Mouse (Mus musculus): ENCODE results near the gene Tarsl2.
A peak's percentile ranks its signal among the peaks of the same experiment; 100 is the strongest.

Tarsl2 gene

DNA sequence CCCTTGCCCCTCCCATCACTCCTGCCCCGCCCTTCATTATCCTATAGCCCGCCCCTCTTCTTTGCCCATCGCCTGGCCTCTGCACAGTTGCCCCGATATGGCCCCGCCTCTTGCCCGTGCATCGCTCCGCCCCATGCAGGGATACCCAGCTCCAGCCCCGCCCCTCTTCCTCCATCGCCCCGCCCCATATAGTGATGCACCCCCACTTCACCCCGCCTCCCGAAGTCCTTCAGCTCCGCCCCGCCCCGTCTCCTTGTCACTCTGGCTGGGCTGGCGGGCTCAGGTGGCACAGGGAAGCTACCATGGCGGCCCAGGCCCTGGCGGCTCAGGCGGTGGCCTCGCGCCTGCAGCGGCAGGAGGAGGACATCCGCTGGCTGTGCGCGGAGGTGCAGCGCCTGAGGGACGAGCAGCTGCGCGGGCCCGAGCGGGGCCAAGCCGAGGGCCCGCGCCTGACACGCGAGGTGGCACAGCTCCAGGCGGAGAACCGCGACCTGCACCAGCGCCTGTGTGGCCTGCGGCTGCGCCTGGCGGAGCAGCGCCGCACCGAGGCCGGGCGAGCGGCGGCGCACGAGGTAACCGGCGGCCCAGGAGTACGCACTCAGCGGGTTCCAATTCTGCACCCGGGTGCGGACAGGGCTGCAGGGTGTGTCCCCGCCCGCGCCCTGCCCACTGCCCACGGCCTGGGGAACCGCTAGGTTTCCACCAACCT lies at the start of gene Tarsl2:
Gene Tarsl2, plus strand, starts transcription at position 256 of the 709 bp plus-strand sequence.
- DNase-seq (ENCODE audit: low read depth, low spot score): peak; percentile 93

DNA sequence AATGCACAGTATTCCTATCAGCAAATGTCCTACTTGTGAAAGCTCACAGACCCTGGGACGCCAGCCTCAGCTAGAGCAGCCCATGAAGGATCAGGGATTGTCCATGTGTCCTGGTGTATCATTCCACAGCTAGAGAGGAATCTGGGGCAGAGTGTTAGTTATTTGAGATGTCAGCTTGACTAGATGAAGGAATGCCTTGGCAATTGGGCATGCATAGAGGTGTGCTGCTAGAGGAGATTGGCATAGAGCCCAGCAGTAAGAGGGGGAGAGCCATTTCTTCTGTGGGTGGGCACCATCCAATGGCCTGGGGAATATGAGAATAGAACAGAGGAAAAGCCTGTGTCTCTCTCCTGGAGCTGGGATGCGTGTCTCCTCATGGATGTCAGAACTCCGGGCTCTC lies 38.6 kb upstream of the Tarsl2 start:
- DNase-seq (ENCODE audit: low read depth, low spot score): no peak

DNA sequence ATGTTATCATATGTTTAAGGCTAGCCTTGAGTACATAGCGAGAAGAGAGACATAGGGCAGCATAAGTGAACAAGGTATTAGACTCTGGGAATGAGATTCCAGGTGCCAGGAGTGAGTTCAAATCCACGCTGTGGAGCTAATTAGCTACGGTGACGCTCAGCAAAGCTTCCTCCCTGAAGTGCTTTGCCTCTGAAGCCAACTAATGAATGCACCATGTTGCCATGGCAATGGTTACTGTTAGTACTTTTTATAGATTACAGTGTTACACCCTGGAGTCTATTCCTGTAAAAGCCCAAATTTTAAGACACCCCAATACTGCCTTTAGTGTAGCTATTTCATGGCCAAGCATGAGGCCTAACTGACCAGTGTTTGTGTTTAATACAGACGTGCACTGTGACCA lies 37.7 kb upstream of the Tarsl2 start:
- no peak for DNase-seq (ENCODE audit: low read depth, low spot score)

DNA sequence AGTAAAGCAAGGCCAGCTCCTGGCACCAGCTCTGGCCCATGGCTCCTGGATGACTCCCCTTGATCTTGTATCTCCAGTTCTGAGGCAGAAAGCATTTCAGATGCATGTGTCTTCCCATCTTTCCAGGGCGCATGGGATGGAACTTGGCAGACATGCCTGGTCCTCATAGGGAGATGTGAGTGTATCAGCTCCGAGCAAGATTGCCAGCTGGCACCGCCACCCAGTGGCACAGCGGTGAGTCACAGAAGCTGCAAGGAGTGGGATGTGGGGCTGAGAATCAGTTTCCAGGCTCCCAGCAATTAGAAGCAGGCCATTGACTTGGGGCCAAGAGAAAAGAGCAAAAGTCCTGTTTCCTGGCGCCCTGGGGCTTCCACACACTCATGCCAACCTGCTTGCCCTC lies 34.5 kb upstream of the Tarsl2 start:
- DNase-seq (ENCODE audit: low read depth, low spot score): peak; percentile 15

DNA sequence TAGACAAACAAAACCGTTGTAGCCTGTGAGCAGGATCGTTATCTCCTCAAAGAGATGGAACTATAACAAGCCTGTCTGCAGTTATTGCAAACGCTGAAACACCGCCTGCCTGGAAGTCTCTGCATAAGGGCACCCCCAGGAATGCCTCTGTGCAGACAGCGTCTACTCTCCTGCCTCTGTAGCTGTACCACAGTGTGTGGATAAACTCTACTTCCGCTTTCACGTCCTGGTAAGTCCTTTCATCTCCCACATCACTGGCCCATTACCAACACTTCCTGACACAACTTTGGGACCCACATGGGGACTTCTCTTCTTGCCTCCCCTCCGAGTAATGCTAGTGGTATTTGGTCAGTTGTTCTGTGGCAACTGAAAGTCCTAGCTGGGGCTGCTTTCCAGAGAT lies 34.0 kb upstream of the Tarsl2 start:
- no peak for DNase-seq (ENCODE audit: low read depth, low spot score)

DNA sequence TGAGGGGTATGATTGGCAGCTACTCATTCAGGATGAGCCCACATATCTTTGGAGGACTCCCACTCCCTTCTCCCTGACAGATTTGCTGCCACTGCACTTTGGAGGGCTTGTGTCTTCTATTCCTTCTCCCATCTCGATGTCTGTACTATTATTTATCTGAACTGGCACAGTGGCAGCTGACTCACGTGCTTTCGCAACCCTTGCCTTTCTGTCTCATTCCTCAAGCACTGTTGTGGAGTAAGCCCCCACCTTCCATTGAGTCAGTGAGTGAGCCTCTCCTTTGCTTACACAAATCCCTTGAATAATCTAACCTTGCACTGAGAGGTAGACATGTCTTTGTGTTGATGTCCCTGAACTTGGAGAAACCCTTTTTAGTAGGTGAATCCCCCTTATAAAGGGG lies 33.4 kb upstream of the Tarsl2 start:
- DNase-seq (ENCODE audit: low read depth, low spot score): no peak

DNA sequence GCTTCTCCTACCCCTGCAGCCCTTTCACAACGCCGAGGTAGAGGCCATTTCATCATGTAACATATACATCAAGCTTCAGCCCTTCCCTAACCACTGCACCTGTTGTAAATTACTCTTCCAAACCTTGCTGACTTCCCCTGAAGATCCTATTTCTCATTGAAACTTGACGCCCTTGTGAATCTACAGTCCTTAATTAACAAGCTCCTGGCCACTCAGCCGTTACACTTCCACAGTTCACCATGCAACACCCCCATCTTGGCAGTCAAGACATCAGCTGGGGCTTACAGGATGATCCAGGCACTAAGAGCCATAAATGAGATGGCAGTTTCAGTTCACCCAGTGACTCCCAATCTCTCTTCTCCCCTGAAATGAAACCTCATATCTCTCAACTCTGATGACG lies 31.0 kb upstream of the Tarsl2 start:
- no peak for DNase-seq (ENCODE audit: low read depth, low spot score)

DNA sequence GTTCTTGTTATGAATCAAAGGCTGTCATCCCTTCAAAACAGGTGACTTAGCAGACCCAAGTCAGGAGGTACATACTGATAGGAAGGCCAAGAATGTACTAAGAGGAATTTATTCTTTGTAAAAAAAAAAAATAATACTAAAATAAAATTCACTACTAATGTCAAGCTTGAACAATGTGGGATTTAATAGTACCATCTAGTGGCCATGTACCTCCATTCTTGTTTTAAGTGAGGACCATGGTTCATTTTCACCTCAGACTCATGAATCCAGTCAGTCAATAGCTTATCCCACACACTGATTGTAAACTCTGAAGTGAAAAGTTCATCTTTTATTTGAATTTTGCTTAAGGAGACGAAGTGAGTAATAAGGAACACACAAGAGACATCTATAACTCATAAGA lies 25.9 kb upstream of the Tarsl2 start:
- no peak for DNase-seq (ENCODE audit: low read depth, low spot score)

DNA sequence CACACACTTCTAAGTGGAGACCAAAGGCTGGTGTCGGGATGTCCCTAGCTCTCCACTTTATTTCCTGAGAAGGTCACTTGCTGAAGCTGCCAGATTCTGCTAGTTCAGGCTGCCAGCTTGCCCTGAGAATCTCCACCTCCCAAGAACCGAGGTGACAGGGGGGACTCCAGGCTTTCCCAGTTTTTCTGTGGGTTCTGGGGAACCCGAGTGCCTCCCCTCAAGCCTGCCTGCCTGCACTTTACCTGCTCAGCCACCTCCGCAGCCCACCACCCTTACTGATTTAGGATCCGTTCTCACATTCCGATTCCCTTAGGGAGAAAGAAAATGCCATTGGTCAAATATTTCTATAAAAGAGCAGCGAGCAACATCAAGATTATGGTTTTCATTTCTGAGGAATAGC lies 24.0 kb upstream of the Tarsl2 start:
- DNase-seq (ENCODE audit: low read depth, low spot score): no peak

DNA sequence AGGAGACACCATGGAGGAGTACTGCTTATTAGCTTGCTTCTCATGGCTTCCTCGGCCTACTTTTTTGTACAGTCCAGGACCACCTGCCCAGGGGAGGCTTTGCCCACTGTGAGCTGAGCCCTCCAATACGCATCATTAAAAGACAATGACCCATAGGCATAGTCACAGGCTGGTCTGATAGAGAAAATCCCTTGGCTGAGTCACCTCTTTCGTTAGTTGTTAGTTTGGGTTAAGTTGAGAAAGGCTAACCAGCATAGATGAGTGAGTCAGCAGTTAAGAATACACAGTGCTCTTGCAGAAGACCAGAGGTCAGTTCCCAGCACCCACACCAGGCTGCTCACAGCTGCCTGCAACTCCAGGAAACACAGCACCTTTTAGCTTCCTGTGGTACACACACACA lies 21.4 kb upstream of the Tarsl2 start:
- no peak for DNase-seq (ENCODE audit: low read depth, low spot score)

DNA sequence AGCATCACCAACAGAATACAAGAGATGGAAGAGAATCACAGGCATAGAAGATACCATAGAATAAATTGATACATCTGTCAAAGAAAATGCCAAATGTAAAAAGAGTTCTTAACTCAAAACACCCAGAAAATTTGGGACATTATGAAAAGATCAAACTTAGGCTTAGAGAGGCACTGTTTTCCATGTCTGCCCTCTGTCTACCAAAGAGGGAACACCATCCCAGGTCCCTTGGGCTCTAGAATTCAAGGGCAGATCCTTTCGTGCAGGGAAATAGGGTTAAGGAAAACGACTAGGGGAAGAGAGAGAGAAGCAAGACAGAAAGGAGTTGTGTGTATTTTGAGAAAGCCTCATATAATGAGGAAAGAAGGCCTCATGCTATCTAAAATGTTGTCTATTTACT lies 19.2 kb upstream of the Tarsl2 start:
- no peak for DNase-seq (ENCODE audit: low read depth, low spot score)

DNA sequence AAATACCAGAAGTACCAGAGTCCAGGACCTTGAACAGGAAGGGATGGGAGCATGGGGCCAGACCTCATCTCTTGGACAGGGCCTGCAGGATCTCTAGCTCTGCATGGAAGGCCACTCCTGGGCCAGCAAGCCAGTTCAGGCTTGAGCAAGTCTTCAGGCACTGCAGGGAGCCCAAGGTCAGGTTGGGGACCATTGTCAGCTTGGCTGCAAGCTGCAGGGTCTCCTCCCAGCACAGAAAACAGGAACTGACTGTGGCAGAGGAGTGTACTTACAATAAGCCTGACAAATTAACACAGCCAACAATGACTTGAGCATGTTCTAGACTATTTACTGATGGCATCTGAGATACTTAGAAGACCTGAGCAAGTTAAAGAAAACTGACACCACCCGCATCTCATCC lies 14.9 kb upstream of the Tarsl2 start:
- no peak for DNase-seq (ENCODE audit: low read depth, low spot score)

DNA sequence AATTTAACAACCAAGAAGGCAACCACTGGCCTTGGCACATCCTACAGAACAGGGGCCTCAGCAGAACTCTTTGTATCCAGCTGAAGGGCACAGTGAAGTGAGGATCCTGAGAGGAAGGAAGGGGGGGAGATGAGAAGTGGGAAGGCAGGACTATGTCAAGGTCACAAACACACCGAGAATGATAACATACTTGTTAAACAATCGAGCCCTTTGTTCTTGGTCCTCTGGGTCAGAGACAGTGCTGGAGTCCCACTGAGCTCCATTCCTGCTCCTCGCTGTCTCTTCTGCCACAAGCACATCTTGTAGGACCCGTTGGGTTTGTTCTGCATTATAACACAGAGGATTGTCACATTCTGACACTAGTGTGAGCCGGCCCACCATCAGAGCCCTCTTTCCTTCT lies 14.0 kb upstream of the Tarsl2 start:
- no peak for DNase-seq (ENCODE audit: low read depth, low spot score)

DNA sequence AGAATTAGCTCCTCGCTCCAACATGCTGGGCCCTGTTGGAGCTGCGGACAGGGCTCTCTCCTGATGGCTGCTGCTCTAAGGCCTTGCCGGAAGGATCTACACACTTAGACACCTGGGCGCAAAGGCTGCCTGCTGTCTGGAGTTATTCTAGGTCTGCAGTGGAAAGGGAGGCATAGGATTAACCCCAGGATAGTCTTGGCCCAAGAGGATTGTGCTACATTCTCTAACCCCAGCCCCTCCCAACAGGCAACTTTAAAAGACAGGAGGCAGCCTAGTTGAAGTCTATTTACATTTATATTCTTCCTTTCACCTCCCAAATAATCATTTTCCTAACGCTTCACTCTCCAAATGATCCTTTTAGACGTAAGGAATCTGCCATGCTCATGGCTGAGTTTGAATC lies 8.9 kb upstream of the Tarsl2 start:
- peak; percentile 74 for DNase-seq (ENCODE audit: low read depth, low spot score)

DNA sequence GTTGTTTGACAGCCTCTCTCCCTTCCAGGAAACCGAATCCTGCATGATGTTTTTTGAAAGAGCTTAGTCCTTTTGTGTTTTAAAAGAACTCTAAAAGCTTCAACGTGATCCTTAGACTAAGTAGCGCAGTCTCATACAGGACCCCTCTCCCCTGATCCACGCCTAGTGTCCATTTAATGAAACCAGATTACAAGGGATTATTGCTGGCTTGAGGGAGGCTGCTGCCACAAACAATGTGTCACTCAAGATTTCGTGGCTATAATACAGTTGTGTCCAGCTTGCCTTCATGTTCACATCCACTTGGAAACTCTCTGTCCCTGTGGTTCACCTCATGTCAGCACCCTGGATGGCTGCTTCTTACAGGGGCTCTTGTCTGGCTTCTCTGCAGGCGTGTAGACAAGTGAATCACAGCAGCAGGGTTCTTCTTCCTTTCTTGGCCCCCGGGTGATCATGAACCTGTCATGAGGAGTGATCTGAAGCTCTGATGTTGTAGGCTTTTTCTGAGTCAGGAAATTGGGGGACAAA lies 8.3 kb upstream of the Tarsl2 start:
- DNase-seq (ENCODE audit: low read depth, low spot score): peak; percentile 64

DNA sequence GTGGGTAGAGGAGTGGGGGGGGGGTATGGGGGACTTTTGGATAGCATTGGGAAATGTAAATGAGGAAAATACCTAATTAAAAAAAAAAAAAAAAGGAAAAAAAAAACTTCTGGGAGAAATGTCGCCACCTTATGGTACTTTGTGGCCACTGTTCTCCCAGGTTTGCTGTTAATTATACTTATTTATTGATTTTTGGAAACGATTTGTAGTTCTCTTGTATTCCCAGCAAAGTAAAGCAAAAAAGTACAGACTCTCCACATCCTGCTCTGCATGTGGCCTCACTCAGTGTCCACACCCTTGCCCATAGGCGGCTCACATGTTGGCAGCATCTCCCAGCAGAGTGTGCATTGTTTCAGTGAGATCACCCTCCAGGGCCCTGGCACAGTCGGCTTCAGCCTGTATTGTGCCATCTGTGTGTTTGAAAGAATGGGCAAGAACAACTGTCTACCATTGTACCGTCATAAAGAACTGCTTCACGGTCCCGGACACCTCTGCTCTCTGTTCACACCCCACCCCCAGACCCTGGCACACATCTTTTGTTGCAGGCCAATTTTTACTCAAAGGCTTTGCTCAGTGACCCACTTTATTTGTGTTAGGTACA lies 6.4 kb upstream of the Tarsl2 start:
- no peak for DNase-seq (ENCODE audit: low read depth, low spot score)

DNA sequence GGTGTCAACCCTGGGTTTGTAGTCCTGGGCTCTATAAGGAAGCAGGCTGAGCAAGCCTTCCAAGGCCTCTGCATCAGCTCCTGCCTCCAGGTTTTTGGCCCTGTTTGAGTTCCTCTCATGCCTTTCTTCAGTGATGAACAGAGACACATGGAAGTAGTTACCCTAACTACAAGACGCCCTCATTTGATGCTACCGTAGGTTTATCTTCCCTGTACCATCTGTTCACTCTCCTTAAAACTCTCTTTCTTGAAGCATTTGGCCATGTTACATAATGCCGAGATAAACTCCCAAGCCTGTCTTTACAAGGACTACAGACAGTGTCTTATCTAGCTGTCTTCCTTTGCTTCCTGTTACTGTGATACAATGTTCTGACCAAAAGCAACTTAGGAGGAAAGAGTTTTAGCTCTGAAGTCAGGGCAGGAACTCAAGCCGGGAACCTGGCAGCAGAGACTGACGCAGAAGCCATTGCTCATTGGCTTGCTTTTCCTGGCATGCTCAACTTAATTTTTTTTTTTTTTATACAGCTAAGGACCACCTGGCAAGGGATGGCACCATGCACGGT lies 4.8 kb upstream of the Tarsl2 start:
- no peak for DNase-seq (ENCODE audit: low read depth, low spot score)

DNA sequence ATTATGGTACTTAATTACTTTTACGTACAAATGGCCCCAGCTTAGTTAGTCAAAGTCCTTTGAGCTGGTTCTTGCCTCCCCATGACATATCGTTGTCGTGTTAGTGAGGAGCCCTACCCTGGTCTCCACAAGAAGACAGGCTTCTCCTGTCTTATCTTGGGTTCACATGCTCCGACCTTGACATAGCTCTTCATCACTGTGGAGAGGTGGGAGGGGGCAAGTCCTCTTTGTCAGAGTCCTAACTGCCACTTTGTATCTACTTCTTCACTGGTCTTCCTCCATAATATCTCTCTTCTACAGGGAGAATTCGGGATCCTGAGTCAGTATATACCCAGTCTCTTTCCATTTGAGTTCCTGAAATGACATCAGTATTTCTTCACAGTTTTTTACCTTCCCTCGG lies 4.0 kb upstream of the Tarsl2 start:
- no peak for DNase-seq (ENCODE audit: low read depth, low spot score)

DNA sequence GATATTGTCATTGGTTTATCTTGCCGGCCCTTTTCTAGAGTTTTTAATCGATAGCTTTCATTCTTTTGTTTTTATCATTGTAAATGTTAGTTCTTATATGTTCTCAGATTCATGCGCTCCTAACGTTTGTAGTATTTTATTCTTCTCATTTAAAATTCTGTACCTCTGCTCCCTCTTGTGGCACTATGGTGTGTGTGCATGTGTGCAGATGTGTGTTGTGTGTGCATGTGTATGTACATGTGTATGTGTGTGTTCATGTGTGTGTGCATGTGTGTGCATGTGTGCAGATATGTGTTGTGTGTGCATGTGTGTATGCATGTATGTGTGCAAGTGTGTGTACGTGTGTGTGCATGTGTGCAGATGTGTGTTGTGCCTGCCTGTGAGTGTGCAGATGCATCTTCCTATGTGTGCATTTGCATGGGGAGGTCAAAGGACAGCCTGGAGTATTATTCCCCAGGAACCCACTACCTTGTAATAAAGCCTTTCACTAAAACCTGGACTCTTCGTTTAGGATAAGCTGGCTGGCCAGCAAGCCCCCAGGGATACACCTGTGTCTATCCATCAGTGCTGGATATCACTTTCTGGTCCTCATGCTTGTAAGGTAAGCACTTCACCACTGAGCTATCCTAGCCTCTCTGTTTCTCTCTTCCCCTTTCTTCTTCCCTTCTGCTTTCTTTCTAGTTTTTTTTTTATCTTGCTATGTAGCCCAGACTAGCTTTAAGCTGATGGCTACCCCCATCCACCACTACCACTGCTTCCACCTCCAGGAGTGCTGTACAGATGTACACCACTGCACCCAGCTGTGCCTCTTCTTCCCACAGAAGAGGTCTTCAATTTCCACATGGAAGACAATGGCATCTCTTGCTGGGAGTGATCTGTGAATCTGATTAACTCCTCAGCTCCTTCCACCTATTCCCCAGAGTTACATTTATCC lies 2.1 kb upstream of the Tarsl2 start:
- DNase-seq (ENCODE audit: low read depth, low spot score): no peak

DNA sequence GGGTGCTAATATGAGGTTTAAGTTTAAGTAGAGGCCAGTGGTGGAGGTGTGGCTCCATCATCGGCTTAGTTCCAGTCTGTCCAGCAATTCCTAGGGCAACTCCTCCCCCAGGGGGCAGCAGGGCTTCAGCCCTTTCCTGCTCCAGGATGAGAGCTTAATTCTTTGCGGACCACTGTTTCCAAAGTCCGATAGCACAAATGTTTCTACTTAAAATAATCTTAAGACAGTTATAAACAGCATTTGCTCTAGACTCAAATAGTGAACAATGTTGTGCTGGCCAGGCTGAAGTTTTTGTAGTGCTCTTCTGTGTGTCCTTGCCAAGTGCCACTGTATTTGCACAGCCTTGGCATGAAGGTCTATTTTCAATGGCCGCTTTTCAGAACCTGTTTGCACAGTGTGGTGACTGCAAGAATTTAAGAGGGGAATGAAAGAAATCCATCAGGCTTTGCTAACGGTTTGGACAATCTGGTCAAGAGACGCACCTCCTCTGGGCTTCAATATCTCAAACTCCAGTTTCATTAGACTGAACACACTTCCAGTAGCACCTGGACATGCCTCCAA lies 757 bp upstream of the Tarsl2 start:
- DNase-seq (ENCODE audit: low read depth, low spot score): no peak

DNA sequence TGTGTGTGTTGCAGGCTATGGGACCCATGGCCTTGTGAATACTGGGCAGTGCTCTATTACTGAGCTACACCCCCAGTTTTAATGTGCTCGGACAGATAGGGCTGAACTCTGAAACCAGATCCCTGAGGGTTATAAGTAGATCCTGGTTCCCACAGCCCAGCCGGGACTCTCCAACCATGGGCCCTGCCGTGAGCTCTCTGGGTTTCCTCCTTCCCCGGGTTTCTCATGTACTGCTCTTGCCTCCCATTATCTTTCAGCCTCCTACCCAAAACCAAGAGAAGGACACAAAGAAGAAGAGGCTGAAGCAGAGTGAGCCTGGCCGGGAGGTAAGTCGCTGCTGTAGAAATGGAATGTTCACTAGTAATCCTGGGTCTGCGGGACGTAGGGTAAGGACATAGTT lies 1.3 kb downstream of the Tarsl2 start:
- DNase-seq (ENCODE audit: low read depth, low spot score): no peak

DNA sequence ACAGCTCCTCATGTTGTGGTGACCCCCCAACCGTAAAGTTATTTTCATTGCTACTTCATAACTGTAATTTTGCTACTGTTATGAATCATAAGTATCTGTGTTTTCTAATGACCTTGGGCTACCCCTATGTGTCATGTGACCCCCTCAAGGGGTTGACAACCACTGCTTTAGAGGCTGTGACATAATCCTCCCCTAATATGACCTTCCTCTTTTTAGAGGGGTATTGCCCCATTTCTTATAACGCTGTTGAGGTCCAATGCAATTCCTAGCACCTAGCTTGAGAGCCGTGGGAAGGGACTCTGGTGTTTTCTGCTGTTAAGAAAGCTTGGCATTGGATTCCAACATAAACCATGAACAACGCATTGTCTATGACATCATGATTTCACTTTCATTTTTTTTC lies 6.0 kb downstream of the Tarsl2 start:
- DNase-seq (ENCODE audit: low read depth, low spot score): no peak

Measured in retina, adult 2 months (tissue).